Mouse (Mus musculus): ENCODE results near the gene Timm23. TPM values are rescaled to one million over a fixed set of nuclear protein-coding genes. Genes with fewer than 3 reads are reported as not detected.
A peak's percentile ranks its signal among the peaks of the same experiment; 100 is the strongest.

Gene Timm23
- total and polyA plus RNA-seq, 3 experiments = 425 to 431 TPM; not detected in 1

DNA sequence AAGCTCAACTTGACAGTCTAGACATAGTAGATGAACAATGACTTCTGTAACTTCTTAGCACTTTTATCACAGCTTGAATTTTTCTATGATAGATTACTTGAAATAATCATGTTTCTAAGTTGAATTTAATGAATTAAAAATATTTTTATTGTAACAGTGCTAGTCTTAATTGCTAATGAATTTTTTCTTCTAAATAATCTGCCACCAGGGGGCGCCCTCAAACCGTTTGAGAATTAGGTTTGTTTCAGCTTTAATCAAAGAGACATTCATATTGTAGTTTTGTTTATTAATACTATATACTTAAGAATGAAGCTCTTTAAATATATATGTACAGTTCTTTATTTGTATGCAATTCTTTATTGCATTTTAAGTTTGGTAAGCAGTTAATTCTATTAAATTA is 27.3 kb upstream of the Timm23 start (continued):
- no peak for TF ChIP-seq MAFK (IDR thresholded peaks at IDR 0.05; ENCODE audit: borderline replicate concordance, low read depth, low read length)
- no peak for TF ChIP-seq USF1 (IDR thresholded peaks at IDR 0.05; ENCODE audit: low read depth, low read length)
- TF ChIP-seq JUND (IDR thresholded peaks at IDR 0.05; ENCODE audit: low read depth, low read length) = no peak

DNA sequence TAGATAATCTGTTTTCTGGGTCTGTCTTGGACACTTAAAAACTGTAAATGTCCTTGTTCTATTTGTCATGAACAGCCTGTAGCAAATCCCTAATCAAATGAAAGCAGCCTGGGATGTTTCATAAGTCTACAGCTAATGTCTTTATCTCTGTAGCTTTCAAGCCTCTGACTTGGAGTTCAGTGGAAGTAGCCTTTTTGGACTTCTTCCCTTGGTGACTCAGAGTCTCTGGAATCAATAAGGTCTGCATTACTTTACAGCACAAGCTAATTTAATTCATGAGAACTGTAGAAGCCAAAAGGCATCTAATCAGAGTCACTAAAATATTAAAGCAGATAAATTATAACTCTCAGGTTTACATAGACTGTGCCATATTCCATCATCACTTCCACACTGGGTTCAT is 24.9 kb upstream of the Timm23 start:
- Histone ChIP-seq H3K36me3 (ENCODE audit: control insufficient read depth in 1 of 2, insufficient read depth in 2 of 2, low read length in 2 of 2) (peaks cover 0 to 17% of the 10 kb centered on the region in 2 experiments; a peak in 2 of 4 replicates), H3K4me3 (ENCODE audit: control insufficient read depth in 1 of 2, insufficient read depth in 1 of 2, low read depth in 2 of 2, low read length in 2 of 2) (no peak overlapping the region)
- no peak for TF ChIP-seq HCFC1 (IDR thresholded peaks at IDR 0.05; ENCODE audit: low read depth, low read length)
- no peak for TF ChIP-seq ZC3H11A (IDR thresholded peaks at IDR 0.05; ENCODE audit: low read depth, low read length)
- no peak for TF ChIP-seq TCF12 (IDR thresholded peaks at IDR 0.05; ENCODE audit: low read depth, low read length)
- no peak for TF ChIP-seq RAD21 (IDR thresholded peaks at IDR 0.05; ENCODE audit: low read depth, low read length)

DNA sequence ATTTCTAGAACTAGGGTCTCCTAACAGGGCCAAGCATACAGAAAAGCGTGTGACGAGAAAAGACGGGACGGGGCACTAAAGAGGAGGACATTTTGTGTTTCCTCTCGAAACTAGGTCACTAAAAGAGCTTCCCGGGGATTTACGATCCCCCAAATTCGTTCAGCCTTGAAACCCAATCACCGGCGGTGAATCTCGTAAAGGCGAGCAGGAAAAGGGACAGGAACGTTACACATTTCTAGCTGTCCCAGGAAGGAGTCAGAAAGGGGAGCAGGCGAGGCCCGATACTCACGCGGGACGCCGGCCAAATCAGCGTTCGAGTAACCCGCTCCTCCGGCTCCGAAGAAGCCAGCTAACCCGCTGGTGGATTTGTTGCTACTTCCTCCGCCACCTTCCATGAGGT is 344 bp downstream of the Timm23 start:
- H3K4me1 ChIP-seq (ENCODE audit: control insufficient read depth in 1 of 2, insufficient read depth in 2 of 2, low read length in 2 of 2) = peaks cover 13 to 19% of the 10 kb centered on the region in 2 experiments
- no peaks in the 10 kb centered on the region for H3K9me3 ChIP-seq (replicated peaks; ENCODE audit: insufficient read depth, low read length)
- peak; percentile 66 for DNase-seq (ENCODE audit: low read depth, low spot score)
- H3K4me3 ChIP-seq (ENCODE audit: control insufficient read depth in 1 of 2, insufficient read depth in 1 of 2, low read depth in 2 of 2, low read length in 2 of 2) = peak overlapping the region; percentile 98 to 100
- H3K27ac ChIP-seq (ENCODE audit: control insufficient read depth, low read depth, low read length) = peak overlapping the region; percentile 87
- H3K36me3 ChIP-seq (ENCODE audit: control insufficient read depth in 1 of 2, insufficient read depth in 2 of 2, low read length in 2 of 2) = peaks cover 28 to 46% of the 10 kb centered on the region in 2 experiments
- peak overlapping the region; percentile 100 for H3K9ac ChIP-seq (ENCODE audit: control insufficient read depth, low read depth, low read length, poor library complexity, severe bottlenecking)
- no peaks in the 10 kb centered on the region for H3K27me3 ChIP-seq (ENCODE audit: control insufficient read depth in 1 of 2, insufficient read depth in 2 of 2, low read length in 2 of 2)
- TF ChIP-seq UBTF (IDR thresholded peaks at IDR 0.05; ENCODE audit: borderline replicate concordance, insufficient read depth, low read depth, low read length) (no peak), MYC (IDR thresholded peaks at IDR 0.05; ENCODE audit: low read depth, low read length) (peak; percentile 80), MAZ (IDR thresholded peaks at IDR 0.05; ENCODE audit: low read depth, low read length) (0 out of 2 replicates have a peak, but pooled peaks have one; percentile 16), CHD1 (IDR thresholded peaks at IDR 0.05; ENCODE audit: low read depth, low read length) (0 out of 2 replicates have a peak, but pooled peaks have one; percentile 17), E2F4 (IDR thresholded peaks at IDR 0.05; ENCODE audit: borderline replicate concordance, low read depth, low read length) (0 out of 2 replicates have a peak, but pooled peaks have one; percentile 39), MYB (IDR thresholded peaks at IDR 0.05; ENCODE audit: low read depth, low read length) (no peak), CTCF (IDR thresholded peaks at IDR 0.05 in 2 of 3, conservative IDR thresholded peaks at IDR 0.05 in 1 of 3; ENCODE audit: control insufficient read depth in 1 of 3, insufficient read depth in 1 of 3, low read depth in 2 of 3, low read length in 3 of 3, poor library complexity in 1 of 3, severe bottlenecking in 1 of 3) (no peak), GATA1 (IDR thresholded peaks at IDR 0.05; ENCODE audit: low read depth, low read length) (no peak), MXI1 (IDR thresholded peaks at IDR 0.05; ENCODE audit: low read depth, low read length) (peak; percentile 87), POLR2A (IDR thresholded peaks at IDR 0.05; ENCODE audit: control insufficient read depth in 1 of 2, insufficient read depth in 1 of 2, low read depth in 1 of 2, low read length in 2 of 2, poor library complexity in 1 of 2) (no peak; a peak in 1 of 4 replicates), MAX (IDR thresholded peaks at IDR 0.05; ENCODE audit: low read length) (peak; percentile 81), CHD2 (IDR thresholded peaks at IDR 0.05; ENCODE audit: low read length) (no peak), SIN3A (IDR thresholded peaks at IDR 0.05; ENCODE audit: low read length) (peak; percentile 82; the same call in 1 of the 2 replicates), ZC3H11A (IDR thresholded peaks at IDR 0.05; ENCODE audit: low read depth, low read length) (no peak)
- peaks cover 67% of the 10 kb centered on the region for H3K79me2 ChIP-seq (ENCODE audit: control insufficient read depth, insufficient read depth, low read length, poor library complexity)

More for the DNA sequence above, 24.9 kb upstream of the Timm23 start:
- Histone ChIP-seq H3K27me3 (ENCODE audit: control insufficient read depth in 1 of 2, insufficient read depth in 2 of 2, low read length in 2 of 2) (no peaks in the 10 kb centered on the region), H3K9me3 (replicated peaks; ENCODE audit: insufficient read depth, low read length) (no peaks in the 10 kb centered on the region), H3K27ac (ENCODE audit: control insufficient read depth, low read depth, low read length) (no peak overlapping the region), H3K9ac (ENCODE audit: control insufficient read depth, low read depth, low read length, poor library complexity, severe bottlenecking) (no peak overlapping the region), H3K4me1 (ENCODE audit: control insufficient read depth in 1 of 2, insufficient read depth in 2 of 2, low read length in 2 of 2) (no peaks in the 10 kb centered on the region), H3K79me2 (ENCODE audit: control insufficient read depth, insufficient read depth, low read length, poor library complexity) (no peaks in the 10 kb centered on the region)
- DNase-seq (ENCODE audit: low read depth, low spot score) = no peak
